Mouse (Mus musculus) layer of hippocampus, postnatal 25 days (tissue): ENCODE measurements around the gene Fam174a. TPM values are rescaled to one million over a fixed set of nuclear protein-coding genes. Genes with fewer than 3 reads are reported as not detected.
A peak's percentile ranks its signal among the peaks of the same experiment; 100 is the strongest.

Source experiments
- DNase-seq, 2 experiments: peaks; one replicate each; pipeline ENCODE4 v3.0.0; 2022; ENCODE audit warnings: mixed read lengths in 2 of 2, low spot score in 1 of 2; ENCODE audit errors: extremely low spot score in 1 of 2
- total RNA-seq, 2 experiments: library from RNA; stranded (reverse); gene quantifications; 2 replicates each; pipeline ENCODE4 v1.2.3; 2021

Gene Fam174a
- total RNA-seq: 10 to 100 TPM; 37.0 to 41.3 TPM

DNA sequence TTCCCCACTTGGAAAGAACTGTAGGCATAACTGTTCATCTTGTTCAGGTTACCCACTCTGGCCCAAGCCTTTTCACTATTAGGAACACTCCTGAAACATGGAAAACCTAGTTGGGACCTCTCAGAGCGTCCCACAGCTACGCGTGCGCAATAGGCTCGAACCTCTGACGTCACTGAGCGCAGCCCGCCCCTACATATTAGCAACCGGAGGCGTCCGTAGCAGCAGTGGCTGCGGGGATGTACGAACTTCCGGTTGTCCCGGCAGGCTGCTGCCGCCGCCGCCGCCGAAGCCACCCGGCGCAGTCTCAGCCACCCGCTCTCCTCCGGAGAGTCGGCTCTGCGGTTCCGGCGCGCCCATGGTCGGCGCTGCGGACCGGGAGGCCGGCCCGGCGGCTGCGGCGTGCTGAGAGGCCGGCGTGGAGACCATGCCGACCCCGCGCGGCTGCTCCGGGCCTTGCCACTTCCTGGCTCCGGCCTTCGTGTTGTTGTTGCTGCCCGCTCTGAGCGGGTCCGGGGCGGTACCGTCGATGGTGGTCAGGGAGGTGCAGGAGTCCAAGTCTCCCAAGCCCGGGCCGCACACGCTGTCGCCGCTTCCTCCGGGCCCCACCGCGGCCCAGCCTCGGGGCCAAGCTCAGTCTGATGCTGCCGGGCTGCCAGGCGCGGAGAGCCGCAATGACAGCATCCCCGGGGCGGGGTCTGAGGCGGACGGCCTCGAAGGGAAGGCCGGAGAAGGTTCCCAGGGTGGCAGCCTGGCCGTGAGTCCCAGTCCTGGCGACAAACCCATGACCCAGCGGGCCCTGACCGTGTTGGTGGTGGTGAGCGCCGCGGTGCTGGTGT, at the start of gene Fam174a:
TSS of gene Fam174a (plus strand) at position 231 of the 836 bp plus-strand sequence.
- DNase-seq: peak; percentile 78 to 82

DNA sequence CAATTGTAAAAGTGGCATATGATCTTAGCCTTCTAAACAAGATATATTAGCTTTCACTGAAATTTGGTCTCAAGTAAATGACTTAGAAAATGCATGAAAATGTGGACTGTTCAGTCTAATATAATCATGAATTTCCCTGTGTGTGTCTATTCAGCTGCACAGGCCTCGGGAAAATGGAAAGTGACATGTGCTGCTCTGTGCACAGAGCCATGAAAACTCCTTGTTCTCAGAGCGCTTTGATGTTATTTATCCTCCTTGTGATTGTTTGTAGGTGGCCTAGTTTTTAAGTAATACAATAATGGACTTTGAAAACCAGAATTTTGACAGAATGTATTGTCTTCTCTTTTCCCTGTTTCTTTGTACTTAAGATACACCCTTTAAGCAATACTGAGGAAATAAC, 49.6 kb upstream of the Fam174a start:
- DNase-seq: no peak

DNA sequence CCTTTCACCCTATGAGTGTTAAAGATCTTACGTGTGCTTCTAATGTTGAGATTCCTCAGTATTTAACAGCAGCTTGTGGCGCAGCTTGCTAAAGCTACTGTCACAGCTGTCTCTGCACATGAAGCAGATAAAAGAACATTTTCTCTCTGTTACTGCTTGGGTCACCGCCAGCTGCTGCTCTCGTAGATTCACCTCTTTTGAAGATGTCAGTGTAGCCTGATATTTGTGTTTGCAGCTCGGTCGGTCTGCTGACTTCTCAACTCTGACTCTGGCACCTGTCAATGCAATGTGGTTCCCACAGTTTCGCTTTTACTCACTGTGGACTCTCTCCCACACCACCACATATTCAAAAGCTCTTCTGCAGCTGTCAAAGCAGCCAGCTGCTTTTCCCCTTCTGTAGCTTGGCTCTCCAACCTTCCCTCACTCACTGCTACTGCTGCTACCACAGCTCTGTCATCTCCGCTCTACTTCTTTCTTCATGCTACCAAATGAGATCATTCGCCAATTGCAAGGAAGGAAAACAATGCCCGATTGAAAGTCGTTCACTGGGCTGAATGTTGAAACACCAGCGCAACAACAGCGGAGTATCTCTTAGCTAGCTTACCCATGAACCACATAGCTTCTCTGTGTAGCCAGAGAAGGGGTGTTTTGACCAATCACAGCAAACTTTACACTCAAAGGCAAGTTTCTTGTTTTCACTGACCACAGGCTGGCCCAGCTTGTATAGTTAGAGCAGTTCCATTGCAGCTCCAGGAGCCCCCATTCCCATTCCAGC, 45.3 kb upstream of the Fam174a start:
- DNase-seq: peak; percentile 12

DNA sequence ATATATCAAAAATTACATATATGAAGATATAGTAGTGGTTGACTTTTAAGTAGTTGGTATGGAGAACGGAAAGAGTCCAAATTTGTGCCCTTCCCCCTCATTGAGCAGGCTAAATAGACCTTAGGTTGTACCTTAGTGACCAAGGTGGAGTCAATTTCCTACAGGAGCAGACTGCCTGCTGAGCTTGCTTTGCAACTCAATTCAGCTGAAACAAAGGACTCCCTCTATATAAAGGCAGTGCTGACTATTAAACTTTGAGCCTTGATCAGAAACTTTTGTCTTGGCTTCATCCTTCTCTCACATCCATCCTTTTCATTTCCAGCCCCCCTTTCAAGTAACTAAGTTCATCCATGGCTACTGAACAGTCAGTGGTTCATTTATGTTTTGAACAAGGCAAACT, 40.1 kb upstream of the Fam174a start:
- no peak for DNase-seq

- no peak for DNase-seq
These were observed 5.1 kb upstream of the Fam174a start for GRCm38 (mm10) chr1:95308324-95308723.

GRCm38 (mm10) chr1:95314229-95314555, 769 bp downstream of the Fam174a start:
- peak in 1 of 2 experiments; percentile 27 for DNase-seq

- DNase-seq: peak in 1 of 2 experiments; percentile 4
These were observed 2.6 kb downstream of the Fam174a start for GRCm38 (mm10) chr1:95315981-95316380.

GRCm38 (mm10) chr1:95322219-95322618, 8.8 kb downstream of the Fam174a start:
- DNase-seq: no peak

GRCm38 (mm10) chr1:95323004-95323403, 9.6 kb downstream of the Fam174a start:
- no peak for DNase-seq

DNA sequence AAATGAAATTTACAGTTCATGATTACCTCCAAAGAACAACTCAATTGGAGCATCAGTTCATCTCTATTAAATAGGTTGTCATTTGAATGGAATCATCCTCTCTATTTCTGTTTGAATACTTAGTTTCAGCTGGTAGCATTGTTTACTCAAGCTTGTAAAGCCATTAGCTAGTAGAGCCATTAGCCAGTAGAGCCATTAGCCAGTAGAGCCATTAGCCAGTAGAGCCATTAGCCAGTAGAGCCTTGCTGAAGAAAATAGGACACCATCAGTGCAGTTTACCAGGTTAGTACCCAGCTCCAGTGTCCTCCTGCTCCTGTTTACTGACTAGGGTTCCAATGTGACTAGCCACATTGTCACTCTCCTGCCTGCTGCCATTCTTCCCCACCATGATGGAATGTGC, 13.4 kb downstream of the Fam174a start:
- no peak for DNase-seq

DNA sequence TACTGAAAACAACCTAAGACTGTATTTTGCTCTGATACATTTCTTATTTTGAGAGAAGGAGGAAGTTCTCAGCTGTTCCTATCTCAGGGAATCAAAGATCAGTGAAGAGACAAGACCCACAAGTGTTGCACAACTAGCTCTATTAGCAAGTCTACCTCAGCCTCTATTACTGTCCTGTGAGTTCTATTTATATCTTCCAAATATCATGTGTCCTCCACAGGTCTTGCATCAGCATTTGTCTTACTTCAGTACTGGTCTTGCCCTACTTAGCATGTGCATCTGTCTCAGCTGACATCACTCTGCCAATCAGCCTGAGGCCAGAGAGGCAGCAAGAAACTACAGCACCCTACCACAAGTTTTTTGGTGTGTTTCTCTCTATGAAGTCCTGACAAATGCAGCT, 26.2 kb downstream of the Fam174a start:
- DNase-seq: no peak

GRCm38 (mm10) chr1:95342242-95342641, 28.8 kb downstream of the Fam174a start:
- DNase-seq: no peak

DNA sequence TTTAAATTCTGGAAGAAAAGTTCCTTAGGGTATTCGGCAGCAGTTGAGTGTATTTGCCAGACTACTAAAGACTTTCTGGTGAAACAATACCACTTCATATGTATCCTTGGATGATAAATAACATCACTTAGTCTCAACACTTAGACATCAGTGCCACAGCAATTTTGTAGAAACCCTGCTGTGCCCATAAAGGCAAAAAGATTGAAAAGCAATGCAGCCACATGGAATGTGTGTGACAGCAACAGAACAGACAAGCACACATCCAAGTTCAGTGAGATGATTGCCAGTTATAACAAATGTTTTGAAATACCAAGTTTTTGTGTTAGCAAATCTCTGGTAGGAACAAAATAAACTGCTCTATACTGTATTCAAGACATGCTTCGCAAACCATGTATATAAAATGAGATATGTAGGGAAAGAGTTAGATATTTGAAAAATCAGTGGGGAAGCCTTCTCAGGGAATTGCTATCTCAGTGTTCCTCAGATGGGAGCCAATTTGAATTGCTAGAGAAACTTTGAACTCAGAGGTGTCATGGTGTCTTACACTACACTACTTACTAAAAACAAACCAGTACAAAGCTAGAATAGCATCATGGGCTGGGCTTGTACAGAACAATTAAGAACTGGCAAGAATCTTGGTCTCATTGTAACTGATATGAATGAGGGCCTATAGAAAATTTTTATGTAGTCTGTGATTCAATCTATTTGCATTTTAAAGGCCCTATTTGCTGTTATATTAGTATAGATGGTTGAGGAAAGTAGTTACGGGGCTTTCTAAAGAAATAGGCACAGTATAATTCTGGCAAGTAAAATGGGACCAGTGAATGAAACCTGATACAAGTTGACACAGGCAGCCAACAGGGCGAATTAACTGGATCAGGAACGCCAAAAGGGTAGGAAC, 30.4 kb downstream of the Fam174a start:
- DNase-seq: no peak

GRCm38 (mm10) chr1:95354146-95354545, 40.7 kb downstream of the Fam174a start:
- DNase-seq: no peak

DNA sequence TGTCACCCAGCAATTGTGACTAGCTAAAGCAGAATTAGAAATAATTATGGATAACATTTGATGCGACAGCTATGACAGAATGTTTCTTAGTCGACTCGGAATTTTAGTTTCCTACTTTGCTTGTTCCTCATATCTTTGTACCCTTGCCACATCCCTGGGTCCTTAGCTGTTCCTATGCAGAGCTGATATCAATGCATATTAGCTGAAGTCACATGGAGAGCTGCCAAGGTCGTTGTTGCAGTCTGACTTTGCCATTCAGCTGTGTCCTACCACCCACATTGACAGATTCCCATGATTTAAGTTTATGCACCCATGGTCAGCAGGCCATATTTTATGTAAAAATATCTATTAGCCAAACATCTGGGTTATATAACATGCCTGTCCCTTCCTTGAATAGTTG, 43.5 kb downstream of the Fam174a start:
- no peak for DNase-seq

DNA sequence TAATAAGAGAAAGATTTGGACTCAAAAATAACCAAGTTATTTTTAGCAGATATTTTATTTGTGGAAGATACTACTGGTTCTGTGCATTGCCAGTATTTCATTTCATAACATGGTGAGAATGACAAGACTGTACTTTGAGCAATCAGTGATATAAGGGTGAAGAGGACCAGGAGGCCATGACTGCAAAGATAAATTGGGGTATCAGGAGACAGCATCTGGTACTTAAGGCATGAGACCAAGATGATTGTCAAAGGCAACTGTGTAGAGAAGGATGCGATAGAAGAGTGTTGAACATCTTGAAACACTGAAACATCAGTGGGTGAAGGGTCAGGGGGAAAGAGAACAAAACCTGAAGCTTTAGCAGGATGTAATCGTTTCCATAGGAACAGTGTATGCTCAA, 50.3 kb downstream of the Fam174a start:
- DNase-seq: no peak

DNA sequence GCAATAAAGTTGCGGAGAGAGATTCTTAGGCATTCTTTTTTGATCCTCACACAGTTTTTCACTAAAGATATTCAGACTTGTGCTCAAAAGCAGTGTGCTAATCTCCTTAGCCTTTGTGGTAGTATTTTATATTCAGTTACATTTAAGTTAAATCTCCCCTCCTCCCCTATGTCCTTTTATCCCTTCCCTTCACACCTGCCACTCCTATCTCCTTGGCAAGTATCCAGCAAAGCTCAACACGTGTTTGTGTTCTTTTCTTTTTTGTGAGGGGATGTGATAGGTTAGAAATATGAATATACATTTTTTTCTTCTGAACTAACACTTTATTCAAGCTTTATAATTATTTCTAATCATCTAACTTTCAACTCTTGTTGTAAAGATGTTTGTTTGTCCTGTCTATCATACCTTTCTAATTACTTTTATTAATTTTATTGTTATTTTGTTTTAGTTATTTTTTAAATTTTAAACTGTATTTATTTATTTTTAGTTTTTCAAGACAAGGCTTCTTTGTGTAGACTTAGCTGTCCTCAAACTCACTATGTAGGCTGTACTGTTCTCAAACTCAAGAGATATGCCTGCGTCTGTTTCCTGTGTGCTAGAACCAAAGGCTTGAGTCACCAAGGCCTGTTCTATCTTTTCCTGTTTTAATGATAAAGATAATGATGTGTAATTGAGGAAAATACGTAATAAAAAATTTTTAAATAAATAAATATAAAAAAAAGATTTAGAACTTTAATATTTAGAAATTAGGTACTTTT, 53.4 kb downstream of the Fam174a start:
- DNase-seq: no peak

GRCm38 (mm10) chr1:95367748-95368147, 54.3 kb downstream of the Fam174a start:
- no peak for DNase-seq

GRCm38 (mm10) chr1:95375443-95375842, 62.0 kb downstream of the Fam174a start:
- no peak for DNase-seq

- no peak for DNase-seq
These were observed 67.6 kb downstream of the Fam174a start for GRCm38 (mm10) chr1:95381028-95381427.
